In the genomic region with DNA sequence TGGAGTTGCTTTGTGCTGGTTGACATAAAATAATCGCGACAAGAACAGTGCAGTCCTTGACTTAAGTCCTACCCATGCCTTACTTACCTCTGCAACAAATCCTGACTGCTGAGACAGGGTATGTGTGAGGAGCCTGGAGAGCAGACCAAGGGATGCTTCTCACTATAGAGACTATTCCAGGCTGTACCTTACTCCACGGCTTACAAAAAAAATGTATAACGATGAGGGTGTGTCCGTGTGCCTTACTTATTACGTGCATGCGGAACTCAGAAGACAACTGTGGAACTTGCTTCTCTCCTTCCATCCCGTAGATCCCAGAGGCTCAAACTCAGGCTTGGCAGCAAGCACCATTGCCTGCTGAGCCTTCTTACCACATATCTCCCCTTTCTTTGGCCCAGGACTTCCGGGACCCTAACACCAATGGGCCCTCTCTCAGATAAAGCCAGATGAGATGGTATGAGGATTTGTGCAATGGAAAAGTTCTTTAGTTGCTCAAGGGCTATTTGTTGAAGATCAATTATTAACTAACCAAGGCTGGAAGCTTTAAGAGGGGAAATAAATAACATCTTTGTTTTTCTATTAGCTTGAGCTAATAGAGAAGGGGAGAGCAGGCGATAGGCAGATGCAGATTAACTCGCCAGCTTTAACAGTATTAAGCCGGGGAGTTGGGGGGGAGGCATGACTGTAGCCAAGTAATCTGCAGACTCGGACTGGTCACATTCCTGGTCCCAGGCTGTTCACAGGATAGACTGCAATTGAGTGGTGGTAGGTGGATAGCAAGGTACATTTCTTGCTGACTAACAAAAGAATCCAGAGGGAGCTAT, we compare ENCODE assay signal across 17 mouse cellular contexts. TPM values are rescaled to one million over a fixed set of nuclear protein-coding genes. Genes with fewer than 3 reads are reported as not detected.
DNase-seq lines count a peak whose midpoint lies in the region; ATAC-seq and TF ChIP-seq lines count a peak whose summit lies in the region.
"Had no signal": no experiment of that assay in that cellular context is flagged by ENCODE, and none has a peak within 500 bp of the region (broad histone marks: within the 10 kb centered on the region; RNA-seq: fewer than 3 reads in every experiment).

No protein-coding gene starts in this region.

- intact Hi-C loops in left cerebral cortex, adult 2 months (cut with DNase I), result loop anchor here (5.0 kb wide), 1 partner anchor 80 kb away; no protein-coding TSS in a partner anchor

- no peaks in the 10 kb centered on the region for H3K36me3 ChIP-seq in lung, embryonic 16.5 days (ENCODE audit: control insufficient read depth, insufficient read depth, low read length)
- no peaks in the 10 kb centered on the region for H3K36me3 ChIP-seq in liver, embryonic 11.5 days (ENCODE audit: control insufficient read depth, insufficient read depth, low read length)
- H3K36me3 ChIP-seq in stomach, embryonic 16.5 days (ENCODE audit: control insufficient read depth, insufficient read depth, low read length), result no peaks in the 10 kb centered on the region
- H3K36me3 ChIP-seq: hindbrain, embryonic 15.5 days; neural tube, embryonic 15.5 days had no signal

- peak; percentile 56; the same call in 1 of the 2 replicates for ATAC-seq in lung, embryonic 16.5 days (ENCODE audit: low read depth)
- ATAC-seq in liver, embryonic 11.5 days (replicated peaks; ENCODE audit: low FRiP score), result 0 out of 2 replicates have a peak, but pooled peaks have one; percentile 39
- peak; percentile 80 for ATAC-seq in stomach, embryonic 16.5 days (ENCODE audit: insufficient read depth, low FRiP score)
- ATAC-seq: forebrain, postnatal 0 days had no signal

- DNase-seq in lung, postnatal 10 days, result no peak
- peak; percentile 22 to 65 for DNase-seq in kidney, adult 8-10 months
- DNase-seq in liver, embryonic 11.5 days (ENCODE audit: low spot score), result no peak
- DNase-seq in adrenal gland, postnatal 4 days (ENCODE audit: low spot score in 2 of 2), result no peak
- no peak for DNase-seq in left cerebral cortex, adult 2 months (ENCODE audit: extremely low spot score in 1 of 2, low spot score in 2 of 2)
- DNase-seq in cerebellum, adult 18-20 months, result no peak
- DNase-seq: B cell, adult 2 months; cerebellum, adult 2 months; embryo, embryonic 11 days; forebrain, postnatal 0 days; layer of hippocampus, adult 9-11 months; left cerebral cortex, postnatal 4 days had no signal

- H3K9me3 ChIP-seq in lung, embryonic 16.5 days (ENCODE audit: control insufficient read depth, low read length), result no peaks in the 10 kb centered on the region; the same call in 1 of the 2 replicates
- no peaks in the 10 kb centered on the region; the same call in 1 of the 2 replicates for H3K9me3 ChIP-seq in liver, embryonic 11.5 days (ENCODE audit: control insufficient read depth, low read length)
- H3K9me3 ChIP-seq in stomach, embryonic 16.5 days (replicated peaks; ENCODE audit: control insufficient read depth, low read length), result no peaks in the 10 kb centered on the region
- H3K9me3 ChIP-seq: G1E; hindbrain, embryonic 15.5 days; neural tube, embryonic 15.5 days had no signal

- H3K4me3 ChIP-seq in lung, embryonic 16.5 days (ENCODE audit: low read length), result no peak overlapping the region
- H3K4me3 ChIP-seq in liver, embryonic 11.5 days (ENCODE audit: low read depth, low read length), result no peak overlapping the region
- H3K4me3 ChIP-seq in stomach, embryonic 16.5 days (replicated peaks; ENCODE audit: low read length), result no peak overlapping the region; the same call in 1 of the 2 replicates
- H3K4me3 ChIP-seq in left cerebral cortex, adult 2 months, result no peak overlapping the region
- H3K4me3 ChIP-seq: hindbrain, embryonic 15.5 days; neural tube, embryonic 15.5 days had no signal

- WGBS in lung, embryonic 16.5 days, result 51% methylated on average over 13 of the region's 13 CpGs
- 79% methylated on average over 13 of the region's 13 CpGs for WGBS in liver, embryonic 11.5 days
- 66% methylated on average over 13 of the region's 13 CpGs for WGBS in stomach, embryonic 16.5 days

- H3K4me2 ChIP-seq in lung, embryonic 16.5 days (ENCODE audit: low read depth, low read length), result no peak overlapping the region
- no peak overlapping the region for H3K4me2 ChIP-seq in liver, embryonic 11.5 days
- H3K4me2 ChIP-seq in stomach, embryonic 16.5 days (ENCODE audit: low read depth, low read length), result peak overlapping the region; percentile 29; the same call in 1 of the 2 replicates
- H3K4me2 ChIP-seq: hindbrain, embryonic 15.5 days; neural tube, embryonic 15.5 days had no signal

- H3K27me3 ChIP-seq in lung, embryonic 16.5 days (ENCODE audit: control insufficient read depth, insufficient read depth, low read depth, low read length), result no peaks in the 10 kb centered on the region
- no peaks in the 10 kb centered on the region for H3K27me3 ChIP-seq in liver, embryonic 11.5 days (replicated peaks; ENCODE audit: control insufficient read depth, insufficient read depth, low read length)
- no peaks in the 10 kb centered on the region for H3K27me3 ChIP-seq in stomach, embryonic 16.5 days (ENCODE audit: control insufficient read depth, insufficient read depth, low read length)
- H3K27me3 ChIP-seq: hindbrain, embryonic 15.5 days; neural tube, embryonic 15.5 days had no signal

- no peak overlapping the region for H3K9ac ChIP-seq in lung, embryonic 16.5 days (ENCODE audit: low read length)
- no peak overlapping the region for H3K9ac ChIP-seq in liver, embryonic 11.5 days (ENCODE audit: low read depth, low read length)
- H3K9ac ChIP-seq in stomach, embryonic 16.5 days (ENCODE audit: low read length), result no peak overlapping the region
- H3K9ac ChIP-seq: forebrain, postnatal 0 days; hindbrain, embryonic 15.5 days; neural tube, embryonic 15.5 days had no signal

- peak overlapping the region; percentile 58 for H3K27ac ChIP-seq in lung, embryonic 16.5 days (ENCODE audit: low read length)
- peak overlapping the region; percentile 21; the same call in 1 of the 2 replicates for H3K27ac ChIP-seq in liver, embryonic 11.5 days (ENCODE audit: low read depth, low read length)
- peak overlapping the region; percentile 77 for H3K27ac ChIP-seq in stomach, embryonic 16.5 days (ENCODE audit: low read length)
- H3K27ac ChIP-seq in left cerebral cortex, adult 2 months, result no peak overlapping the region
- H3K27ac ChIP-seq: hindbrain, embryonic 15.5 days; neural tube, embryonic 15.5 days had no signal

- TF ChIP-seq CTCF in left cerebral cortex, adult 2 months (IDR thresholded peaks at IDR 0.05), result no peak

- no peaks in the 10 kb centered on the region for H3K4me1 ChIP-seq in lung, embryonic 16.5 days (replicated peaks; ENCODE audit: control insufficient read depth, insufficient read depth, low read length)
- H3K4me1 ChIP-seq in liver, embryonic 11.5 days (replicated peaks; ENCODE audit: control insufficient read depth, insufficient read depth, low read length), result no peaks in the 10 kb centered on the region
- no peaks in the 10 kb centered on the region for H3K4me1 ChIP-seq in stomach, embryonic 16.5 days (ENCODE audit: control insufficient read depth, insufficient read depth, low read length)
- H3K4me1 ChIP-seq: hindbrain, embryonic 15.5 days; neural tube, embryonic 15.5 days had no signal

RNA-seq across cellular contexts. Expression of a gene that starts 23.2 kb away (rescaled TPM):
- polyA plus RNA-seq in lung, embryonic 16.5 days (2015; fragmentation: Nextera tagmentation; extraction: Ambion mirVana), result 10.9 and 11.8 TPM in 2 replicates
- polyA plus RNA-seq in liver, embryonic 11.5 days (2014; fragmentation: Nextera tagmentation; extraction: Ambion mirVana), result 10.8 and 12.6 TPM in 2 replicates
- 7.6 and 9.5 TPM in 2 replicates for polyA plus RNA-seq in stomach, embryonic 16.5 days (2015; fragmentation: Nextera tagmentation; extraction: Ambion mirVana)
- 10 to 100 TPM; 26.4 to 29.4 TPM for total RNA-seq in adrenal gland, postnatal 4 days (2021)
- total RNA-seq in left cerebral cortex, adult 2 months (2021), result 10 to 100 TPM; 52.8 to 56.0 TPM

Comparison
In these comparisons a context has a peak if more than half of its experiments do, and no peak if none do; other contexts are left out.
1. DNase-seq: peak in kidney, adult 8-10 months (2 of 2); none in lung, postnatal 10 days (single experiment), liver, embryonic 11.5 days (single experiment), adrenal gland, postnatal 4 days (0 of 2), left cerebral cortex, adult 2 months (0 of 2) and cerebellum, adult 18-20 months (0 of 2).
2. Peak in every context shown above with its lines, with median percentiles within 50 percentile points of each other: ATAC-seq.